Comparison of ENCODE assay signal across 25 mouse cellular contexts in genomic region chr15:77250806-77251205, GRCm38 (mm10). TPM values are rescaled to one million over a fixed set of nuclear protein-coding genes. Genes with fewer than 3 reads are reported as not detected.
DNase-seq lines count a peak whose midpoint lies in the region; ATAC-seq and TF ChIP-seq lines count a peak whose summit lies in the region.
"Had no signal": no experiment of that assay in that cellular context is flagged by ENCODE, and none has a peak within 500 bp of the region (broad histone marks: within the 10 kb centered on the region; RNA-seq: fewer than 3 reads in every experiment).

No protein-coding gene starts in this region.

- H3K27me3 ChIP-seq in heart, adult 2 months (ENCODE audit: control insufficient read depth, insufficient read depth, low read length) = no peaks in the 10 kb centered on the region
- no peaks in the 10 kb centered on the region for H3K27me3 ChIP-seq in liver, postnatal 0 days (ENCODE audit: insufficient read depth, low read length)
- no peaks in the 10 kb centered on the region for H3K27me3 ChIP-seq in liver, embryonic 12.5 days (replicated peaks)
- H3K27me3 ChIP-seq in limb, embryonic 10.5 days (ENCODE audit: low read depth, poor library complexity, severe bottlenecking) = no peaks in the 10 kb centered on the region
- no peaks in the 10 kb centered on the region for H3K27me3 ChIP-seq in kidney, embryonic 14.5 days (ENCODE audit: control insufficient read depth, insufficient read depth, low read length)
- H3K27me3 ChIP-seq: embryonic facial prominence, embryonic 13.5 days; forebrain, embryonic 12.5 days; forebrain, embryonic 15.5 days; heart, embryonic 12.5 days; heart, embryonic 15.5 days; hindbrain, embryonic 13.5 days had no signal

- no peak for DNase-seq in heart, adult 2 months
- DNase-seq in heart, adult 18-20 months = no peak
- no peak for DNase-seq in liver, postnatal 0 days
- DNase-seq in limb, embryonic 10.5 days (ENCODE audit: low spot score) = no peak
- DNase-seq: adrenal gland, adult 2 months; adrenal gland, postnatal 14 days; cerebellum, adult 11 months; cerebellum, adult 2 months; cerebellum, adult 9-11 months; cerebellum, postnatal 25 days; gastrocnemius, postnatal 14 days; heart, postnatal 10 days; heart, postnatal 36 days had no signal

- H3K36me3 ChIP-seq in heart, adult 2 months (ENCODE audit: control insufficient read depth, insufficient read depth, low read length) = peaks cover 18% of the 10 kb centered on the region
- no peaks in the 10 kb centered on the region for H3K36me3 ChIP-seq in liver, postnatal 0 days (replicated peaks; ENCODE audit: insufficient read depth, low read length)
- H3K36me3 ChIP-seq in liver, embryonic 12.5 days = no peaks in the 10 kb centered on the region
- no peaks in the 10 kb centered on the region for H3K36me3 ChIP-seq in limb, embryonic 10.5 days
- H3K36me3 ChIP-seq in kidney, embryonic 14.5 days (ENCODE audit: control insufficient read depth, insufficient read depth, low read length) = no peaks in the 10 kb centered on the region
- H3K36me3 ChIP-seq: embryonic facial prominence, embryonic 13.5 days; forebrain, embryonic 12.5 days; forebrain, embryonic 15.5 days; heart, embryonic 12.5 days; heart, embryonic 15.5 days; hindbrain, embryonic 10.5 days; hindbrain, embryonic 13.5 days had no signal

- no peaks in the 10 kb centered on the region for H3K9me3 ChIP-seq in liver, postnatal 0 days (ENCODE audit: low read length)
- H3K9me3 ChIP-seq in liver, embryonic 12.5 days (replicated peaks) = no peaks in the 10 kb centered on the region
- H3K9me3 ChIP-seq in limb, embryonic 10.5 days (replicated peaks) = no peaks in the 10 kb centered on the region
- no peaks in the 10 kb centered on the region for H3K9me3 ChIP-seq in kidney, embryonic 14.5 days (ENCODE audit: control insufficient read depth, low read length)
- H3K9me3 ChIP-seq: embryonic facial prominence, embryonic 13.5 days; forebrain, embryonic 12.5 days; forebrain, embryonic 15.5 days; heart, embryonic 12.5 days; heart, embryonic 15.5 days; hindbrain, embryonic 10.5 days; hindbrain, embryonic 13.5 days had no signal

- TF ChIP-seq CTCF in heart, adult 2 months (IDR thresholded peaks at IDR 0.05) = no peak
- TF ChIP-seq CTCF in liver, postnatal 0 days (IDR thresholded peaks at IDR 0.05; ENCODE audit: low read depth) = no peak

- peak overlapping the region; percentile 17; the same call in 1 of the 2 replicates for H3K27ac ChIP-seq in heart, adult 2 months
- peak overlapping the region; percentile 49; the same call in 1 of the 2 replicates for H3K27ac ChIP-seq in liver, postnatal 0 days (ENCODE audit: low read depth)
- no peak overlapping the region for H3K27ac ChIP-seq in liver, embryonic 12.5 days
- peak overlapping the region; percentile 48; the same call in 1 of the 2 replicates for H3K27ac ChIP-seq in limb, embryonic 10.5 days
- no peak overlapping the region for H3K27ac ChIP-seq in kidney, embryonic 14.5 days (ENCODE audit: low read depth, low read length)
- H3K27ac ChIP-seq: embryonic facial prominence, embryonic 13.5 days; forebrain, embryonic 12.5 days; forebrain, embryonic 15.5 days; heart, embryonic 15.5 days; hindbrain, embryonic 10.5 days; hindbrain, embryonic 13.5 days had no signal

- no peak for ATAC-seq in liver, postnatal 0 days
- ATAC-seq in liver, embryonic 12.5 days = no peak
- ATAC-seq in kidney, embryonic 14.5 days (ENCODE audit: low FRiP score, low TSS enrichment) = no peak
- ATAC-seq: CD4-positive, CD25-positive, alpha-beta regulatory T cell, adult 4 months; forebrain, embryonic 15.5 days; hindbrain, embryonic 16.5 days had no signal

- intact Hi-C loops in heart, adult 2 months (cut with DNase I) = no loop called here

- no peak for TF ChIP-seq POLR2A in heart, adult 2 months (IDR thresholded peaks at IDR 0.05; ENCODE audit: insufficient read depth, low read depth, low read length)

- no peak overlapping the region for H3K4me3 ChIP-seq in heart, adult 2 months
- no peak overlapping the region for H3K4me3 ChIP-seq in liver, postnatal 0 days (ENCODE audit: low read depth, low read length)
- H3K4me3 ChIP-seq in liver, embryonic 12.5 days = no peak overlapping the region
- H3K4me3 ChIP-seq in limb, embryonic 10.5 days = no peak overlapping the region
- H3K4me3 ChIP-seq in kidney, embryonic 14.5 days (ENCODE audit: low read length) = no peak overlapping the region
- H3K4me3 ChIP-seq: embryonic facial prominence, embryonic 13.5 days; erythroblast, embryonic 14.5 days; forebrain, embryonic 12.5 days; forebrain, embryonic 15.5 days; heart, embryonic 12.5 days; heart, embryonic 15.5 days; hindbrain, embryonic 10.5 days; hindbrain, embryonic 13.5 days had no signal

- H3K9ac ChIP-seq in heart, adult 2 months (ENCODE audit: low read depth, low read length) = no peak overlapping the region
- no peak overlapping the region for H3K9ac ChIP-seq in liver, postnatal 0 days (replicated peaks)
- H3K9ac ChIP-seq in liver, embryonic 12.5 days = no peak overlapping the region
- no peak overlapping the region for H3K9ac ChIP-seq in kidney, embryonic 14.5 days (ENCODE audit: low read depth, low read length)
- H3K9ac ChIP-seq: embryonic facial prominence, embryonic 13.5 days; forebrain, embryonic 12.5 days; forebrain, embryonic 15.5 days; heart, embryonic 12.5 days; heart, embryonic 15.5 days; hindbrain, embryonic 13.5 days had no signal

- peaks cover 25% of the 10 kb centered on the region for H3K4me1 ChIP-seq in heart, adult 2 months (ENCODE audit: control insufficient read depth, insufficient read depth, low read length)
- H3K4me1 ChIP-seq in liver, postnatal 0 days (ENCODE audit: insufficient read depth) = peaks cover 22% of the 10 kb centered on the region
- peaks cover 15% of the 10 kb centered on the region; the same call in 1 of the 2 replicates for H3K4me1 ChIP-seq in liver, embryonic 12.5 days
- H3K4me1 ChIP-seq in limb, embryonic 10.5 days = peaks cover 82% of the 10 kb centered on the region
- peaks cover 24% of the 10 kb centered on the region for H3K4me1 ChIP-seq in kidney, embryonic 14.5 days (ENCODE audit: control insufficient read depth, insufficient read depth, low read length)

- 90% methylated on average over 2 of the region's 2 CpGs for WGBS in heart, adult 2 months
- 79% methylated on average over 2 of the region's 2 CpGs for WGBS in liver, postnatal 0 days (ENCODE audit: insufficient replicate concordance)
- 69% methylated on average over 2 of the region's 2 CpGs for WGBS in liver, embryonic 12.5 days (ENCODE audit: insufficient replicate concordance)
- WGBS in limb, embryonic 10.5 days = 87% methylated on average over 2 of the region's 2 CpGs
- whole genome bisulfite sequencing in kidney, embryonic 14.5 days = 92% methylated on average over 2 of the region's 2 CpGs

- no peak for TF ChIP-seq EP300 in heart, adult 2 months (IDR thresholded peaks at IDR 0.05; ENCODE audit: insufficient read depth, low read depth, low read length)
- TF ChIP-seq EP300 in liver, postnatal 0 days (IDR thresholded peaks at IDR 0.05; ENCODE audit: low read depth) = no peak

- H3K4me2 ChIP-seq in liver, postnatal 0 days (ENCODE audit: low read depth, low read length) = no peak overlapping the region
- no peak overlapping the region for H3K4me2 ChIP-seq in liver, embryonic 12.5 days
- no peak overlapping the region for H3K4me2 ChIP-seq in kidney, embryonic 14.5 days (replicated peaks; ENCODE audit: low read depth, low read length)
- H3K4me2 ChIP-seq: embryonic facial prominence, embryonic 13.5 days; forebrain, embryonic 12.5 days; forebrain, embryonic 15.5 days; heart, embryonic 12.5 days; heart, embryonic 15.5 days; hindbrain, embryonic 13.5 days had no signal

- H3K79me2 ChIP-seq in heart, adult 2 months (replicated peaks; ENCODE audit: control insufficient read depth, insufficient read depth, low read length) = peaks cover 13% of the 10 kb centered on the region

RNA-seq across cellular contexts. Expression of gene Rbfox2, which starts 56.0 kb away (rescaled TPM):
- 100 to 1,000 TPM; 106 to 110 TPM for total RNA-seq in heart, adult 2 months (2021)
- 86.0 and 145 TPM in 2 replicates for polyA plus RNA-seq in heart, adult 2 months (2012; rRNA removed)
- 10 to 100 TPM; 86.5 to 90.5 TPM for total RNA-seq in heart, adult 18-20 months (2021)
- 6.9 and 7.0 TPM in 2 replicates for polyA plus RNA-seq in liver, postnatal 0 days (2015; fragmentation: Nextera tagmentation; extraction: Ambion mirVana)
- polyA plus RNA-seq in liver, embryonic 12.5 days (2016; fragmentation: Nextera tagmentation; extraction: Ambion mirVana) = 13.0 and 13.1 TPM in 2 replicates
- 45.8 and 62.6 TPM in 2 replicates for polyA plus RNA-seq in limb, embryonic 10.5 days (2016; fragmentation: Nextera tagmentation; extraction: Ambion mirVana)
- polyA plus RNA-seq in kidney, embryonic 14.5 days (2014; fragmentation: Nextera tagmentation; extraction: Ambion mirVana) = 57.6 and 64.6 TPM in 2 replicates
- polyA plus RNA-seq: CD4-positive, CD25-positive, alpha-beta regulatory T cell, adult 4 months; erythroblast, embryonic 14.5 days had no signal

Comparison
In these comparisons a context has a peak if more than half of its experiments do, and no peak if none do; other contexts are left out.
1. H3K27ac ChIP-seq: peak in heart, adult 2 months (single experiment), liver, postnatal 0 days (single experiment) and limb, embryonic 10.5 days (single experiment); none in liver, embryonic 12.5 days (single experiment) and kidney, embryonic 14.5 days (single experiment).